Mouse (Mus musculus) heart, adult 8-10 months (tissue): ENCODE measurements at regions not wholly inside any gene's neighbourhood (a gene's known extent, or its start where the extent isn't known, plus 50 kb on each side); places are given as distances from the start of the nearest gene placed in this dataset.

Source experiments
- DNase-seq: peaks from one replicate; pipeline ENCODE4 v3.0.0; 2022; ENCODE audit warnings: low spot score

DNA sequence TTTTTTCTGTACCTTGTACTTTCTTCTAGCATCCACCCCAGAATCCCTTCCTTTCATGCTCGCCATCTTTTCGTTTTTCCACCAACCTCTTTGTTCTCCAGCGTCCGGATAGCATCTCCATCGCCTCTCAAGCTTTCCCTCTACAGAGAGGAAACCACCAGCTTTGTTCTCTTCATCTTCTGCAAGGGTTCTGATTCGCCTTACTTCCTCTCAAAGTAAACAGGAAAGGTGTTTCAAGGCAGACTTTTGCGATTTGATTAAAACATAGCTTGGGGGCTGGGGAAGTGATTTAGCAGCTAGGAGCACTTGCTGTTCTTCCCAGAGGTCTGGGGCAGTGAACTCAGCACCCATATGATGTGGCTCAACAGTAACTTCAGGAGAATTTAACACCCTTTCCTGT, 71.4 kb downstream of the Emp1 start:
- no peak for DNase-seq

DNA sequence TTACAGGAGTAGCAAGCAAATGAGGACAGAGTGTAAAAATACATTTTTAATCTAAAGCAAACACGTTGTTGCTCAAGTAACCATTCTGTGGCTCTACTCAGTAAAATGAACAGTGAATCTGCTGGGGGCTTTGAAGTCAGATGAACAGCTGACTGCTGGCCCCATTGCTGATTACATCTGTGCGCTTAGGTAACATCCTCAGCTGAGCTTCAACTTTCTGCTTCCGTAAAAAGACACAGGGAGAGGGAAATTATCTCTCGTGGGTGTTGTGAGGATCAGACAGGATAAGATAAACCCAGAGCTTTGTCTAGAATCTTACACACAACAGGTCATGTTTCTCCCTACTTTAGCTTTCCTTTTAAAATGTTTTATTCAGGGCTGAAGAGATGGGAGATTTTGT, 74.0 kb downstream of the Emp1 start:
- DNase-seq = no peak

DNA sequence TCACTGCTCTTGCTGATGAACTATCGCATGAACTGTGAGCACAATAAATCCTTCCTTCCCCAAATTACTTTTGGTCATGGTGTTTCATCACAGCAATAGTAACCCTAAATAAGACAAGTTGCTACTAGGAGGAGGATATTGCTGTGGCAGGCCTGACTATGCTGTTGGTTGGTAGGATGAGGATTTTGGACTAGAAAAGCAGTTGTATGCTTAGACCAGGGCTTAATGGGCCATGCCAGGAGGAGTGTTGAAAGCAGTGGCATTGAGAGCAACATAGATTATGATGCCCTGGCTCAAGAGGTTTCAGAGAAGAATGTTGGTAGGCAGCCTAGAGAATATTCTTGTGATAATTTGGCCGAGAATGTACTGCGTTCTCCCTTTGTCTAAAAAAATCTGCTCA, 75.9 kb downstream of the Emp1 start:
- DNase-seq = no peak

DNA sequence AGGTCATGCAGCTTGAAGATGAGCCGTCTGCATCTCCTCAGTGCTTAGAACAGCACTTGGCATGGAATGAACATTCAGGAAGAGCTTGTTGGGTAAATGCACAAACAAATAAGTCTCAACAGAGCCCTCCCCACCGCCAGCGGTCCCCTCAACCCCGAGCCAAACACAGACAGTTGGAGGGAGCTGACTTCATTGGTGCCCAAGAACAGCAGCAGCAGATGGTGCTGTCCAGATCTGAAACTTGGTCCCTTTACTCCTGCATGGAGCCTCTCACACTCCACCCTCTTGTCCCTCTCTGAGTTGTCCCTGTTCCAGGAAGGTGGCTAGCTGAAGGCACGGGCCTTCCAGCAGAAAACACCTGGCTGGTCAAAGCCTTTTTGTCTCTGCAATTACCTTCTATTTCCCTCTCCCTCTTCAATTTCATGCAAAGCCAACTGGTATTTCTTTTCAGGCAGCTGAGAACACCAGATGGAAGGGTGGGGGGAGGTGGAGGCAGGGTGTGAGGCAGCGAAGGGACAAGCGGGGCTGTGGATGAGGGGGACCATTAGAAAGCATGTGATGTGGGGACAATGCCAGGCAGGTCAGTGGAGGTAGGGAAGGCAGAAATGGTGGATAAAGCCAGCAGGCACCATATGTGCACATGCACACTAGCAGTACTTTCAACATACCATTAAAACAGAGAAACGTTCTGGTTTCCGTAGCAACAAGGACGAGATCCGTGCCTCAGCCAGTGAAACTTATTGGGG, 79.0 kb downstream of the Emp1 start:
- DNase-seq = no peak

DNA sequence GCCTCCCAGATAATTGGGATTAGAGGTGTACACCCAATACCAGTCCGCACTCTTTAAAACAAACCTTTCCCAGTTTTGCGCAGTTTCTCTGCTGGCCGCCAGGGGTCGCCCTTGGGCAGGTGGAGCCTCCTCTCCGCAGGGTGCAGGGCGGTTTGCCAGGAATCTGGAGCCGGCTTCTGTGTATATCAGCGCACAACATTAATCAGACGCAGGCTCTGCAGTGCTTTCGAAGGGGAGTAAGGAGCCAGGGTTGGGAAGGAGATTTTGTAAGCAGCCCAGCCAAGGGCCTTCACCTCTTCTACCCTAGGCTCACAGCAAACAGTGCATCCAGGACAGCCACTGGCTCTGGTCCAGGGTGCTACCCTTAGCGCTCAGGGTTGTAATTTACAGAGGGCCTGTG, 82.3 kb downstream of the Emp1 start:
- peak; percentile 76 for DNase-seq

DNA sequence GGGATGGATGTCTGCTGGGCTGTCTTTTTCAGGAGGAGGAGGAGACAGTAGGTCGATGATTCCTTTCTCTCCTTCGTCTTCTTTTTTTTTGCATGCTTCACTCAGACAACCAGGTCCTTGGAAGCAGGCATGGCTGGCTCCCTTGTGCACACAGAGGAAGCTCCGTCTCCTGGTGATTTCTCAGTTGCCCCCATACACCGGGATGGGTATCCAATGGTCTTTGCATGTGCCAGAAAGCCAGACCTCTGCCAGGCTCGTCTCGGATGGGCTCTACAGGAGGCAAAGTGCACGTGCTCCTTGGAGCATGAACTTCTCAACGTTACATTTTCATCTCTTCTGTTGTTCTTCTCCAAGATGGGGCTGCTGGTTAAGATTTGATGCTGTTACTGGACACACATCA, 82.7 kb downstream of the Emp1 start:
- DNase-seq = no peak

DNA sequence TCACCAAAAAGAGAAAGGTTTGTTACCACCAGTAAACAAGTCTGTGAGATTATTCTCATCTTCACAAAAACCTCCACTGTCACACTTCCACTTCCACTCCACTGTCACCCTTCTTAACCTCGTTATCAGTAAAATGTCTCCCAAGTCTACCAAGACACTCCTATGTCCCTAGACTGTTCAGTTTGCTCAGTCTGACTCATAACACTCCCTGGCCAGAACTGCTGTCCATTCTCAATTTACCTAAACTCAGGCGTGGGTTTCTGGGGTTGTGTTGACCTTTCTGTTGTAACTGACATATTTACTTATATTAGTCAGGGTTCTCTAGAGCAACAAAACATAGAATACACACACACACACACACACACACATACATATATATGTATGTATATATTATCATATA, 85.5 kb downstream of the Emp1 start:
- no peak for DNase-seq

DNA sequence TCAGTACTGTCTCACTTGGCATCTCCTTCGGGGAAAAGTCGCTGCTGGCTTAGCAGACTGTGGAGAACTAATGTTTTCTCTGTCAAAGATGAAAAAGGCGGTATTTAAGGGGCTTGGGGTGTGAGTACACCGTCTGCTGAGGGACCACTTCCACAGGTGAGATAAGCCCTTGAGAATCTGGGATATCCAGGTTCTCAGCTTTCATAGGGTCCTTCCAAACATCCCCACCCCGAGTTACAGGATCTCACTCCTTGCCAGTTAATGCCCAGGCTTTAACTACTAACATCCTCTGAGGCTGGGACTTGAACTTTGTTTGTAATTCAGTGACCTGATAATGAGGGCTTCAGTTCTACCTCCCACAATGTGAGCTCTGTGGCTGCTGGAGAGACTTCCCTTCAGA, 86.9 kb downstream of the Emp1 start:
- no peak for DNase-seq

DNA sequence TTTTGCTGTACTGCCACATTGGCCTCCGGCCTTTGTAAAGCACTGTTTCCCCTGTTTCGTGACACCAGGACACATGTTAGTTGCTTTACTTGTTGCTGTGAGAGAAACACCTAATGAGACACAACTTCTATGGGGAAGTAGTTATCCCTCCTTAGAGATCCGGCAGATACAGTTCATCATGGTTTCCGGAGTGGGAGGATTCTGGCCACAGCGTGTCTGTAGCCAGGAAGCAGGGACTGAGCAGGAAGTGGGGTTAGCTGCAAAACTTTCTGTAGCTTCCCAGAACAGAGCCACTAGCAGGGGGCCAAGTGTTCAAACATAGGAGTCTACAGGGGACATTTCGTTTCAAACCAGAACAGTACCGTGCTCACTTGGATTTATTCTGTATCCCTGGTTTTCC, 88.2 kb downstream of the Emp1 start:
- DNase-seq = no peak

DNA sequence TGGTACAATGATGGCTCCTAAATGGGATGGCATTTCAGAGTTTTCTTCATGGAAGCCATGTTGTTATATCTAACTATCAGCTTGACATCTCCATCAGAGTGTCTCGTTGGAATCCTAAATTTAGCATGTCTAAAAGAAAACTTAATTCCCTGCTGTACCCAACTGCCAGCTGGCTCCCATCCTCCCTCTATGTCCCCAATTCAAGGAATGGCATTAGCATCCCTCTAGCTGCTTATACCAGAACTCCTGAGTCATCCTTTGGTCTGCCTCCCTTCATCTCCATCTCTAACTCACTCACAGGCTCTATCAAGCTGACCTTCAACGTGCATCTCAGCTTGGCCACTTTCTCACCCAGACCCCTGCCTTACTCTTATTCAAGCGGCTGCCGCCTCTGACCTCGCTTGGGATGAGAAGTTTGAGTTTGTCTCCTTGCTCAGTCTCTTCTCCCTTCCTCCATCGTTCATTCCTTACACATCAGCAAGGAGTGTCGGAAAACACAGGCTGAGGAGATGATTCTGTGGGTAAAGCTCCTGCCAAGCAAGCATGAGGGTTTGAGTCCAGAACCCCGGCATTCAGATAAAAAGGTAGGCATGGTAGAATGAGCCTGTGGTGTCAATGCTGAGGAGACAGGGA, 88.9 kb downstream of the Emp1 start:
- DNase-seq = no peak

DNA sequence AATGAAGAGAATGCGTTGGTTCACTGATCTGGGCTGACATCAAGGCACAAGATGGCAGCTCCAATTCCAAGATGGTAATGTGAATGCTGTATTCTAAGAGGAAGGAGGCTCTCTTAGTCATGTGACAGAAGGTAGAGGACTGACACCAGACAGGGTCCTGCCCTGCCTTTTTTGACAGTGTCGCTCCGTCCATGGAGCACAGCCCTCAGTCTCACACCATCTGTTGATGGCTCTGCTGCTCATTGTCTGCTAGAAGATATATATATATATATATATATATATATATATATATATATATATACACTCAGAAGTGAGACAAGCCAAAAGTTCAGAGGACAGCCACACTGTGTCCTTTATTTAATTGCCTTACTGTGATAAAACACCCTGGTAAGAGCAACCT, 90.7 kb downstream of the Emp1 start:
- DNase-seq = no peak

DNA sequence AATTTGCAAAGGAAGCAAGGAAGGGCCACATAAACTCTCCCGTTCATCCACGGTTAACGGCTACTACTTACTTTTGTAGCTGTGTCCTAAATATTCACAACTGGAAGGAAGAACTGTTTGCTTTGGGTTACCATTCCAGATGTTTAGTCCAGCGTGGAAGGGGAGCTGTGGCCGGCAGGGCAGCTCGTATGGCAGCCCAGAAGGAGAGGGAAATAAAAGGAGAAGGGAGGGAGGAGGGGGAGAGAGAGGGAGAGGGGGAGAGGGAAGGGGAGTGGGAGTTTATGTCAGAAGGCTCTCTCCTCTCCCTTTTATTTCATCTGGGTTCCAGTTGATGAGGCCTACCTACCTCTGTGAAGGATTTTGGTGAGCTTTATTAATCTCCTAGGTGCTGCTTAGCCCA, 110.2 kb downstream of the Emp1 start:
- no peak for DNase-seq

DNA sequence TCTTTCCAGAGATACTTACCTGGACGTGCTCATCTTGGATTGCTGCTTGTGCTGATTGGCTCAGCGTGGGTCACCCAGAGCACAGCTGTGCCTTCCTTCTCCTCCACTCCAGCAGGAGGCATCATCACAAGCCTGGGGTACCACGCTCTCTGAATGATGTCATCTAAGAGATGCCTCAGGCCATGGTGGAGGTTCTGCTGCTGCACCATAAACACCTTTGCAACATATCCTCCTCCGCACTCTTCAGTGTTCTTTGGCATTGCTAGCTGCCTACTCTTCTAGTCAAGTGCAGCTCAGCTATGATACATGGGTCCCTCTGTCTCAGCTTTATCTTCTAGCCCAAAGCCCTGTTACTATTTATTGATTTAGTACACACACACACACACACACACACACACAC, 110.8 kb downstream of the Emp1 start:
- DNase-seq = no peak

DNA sequence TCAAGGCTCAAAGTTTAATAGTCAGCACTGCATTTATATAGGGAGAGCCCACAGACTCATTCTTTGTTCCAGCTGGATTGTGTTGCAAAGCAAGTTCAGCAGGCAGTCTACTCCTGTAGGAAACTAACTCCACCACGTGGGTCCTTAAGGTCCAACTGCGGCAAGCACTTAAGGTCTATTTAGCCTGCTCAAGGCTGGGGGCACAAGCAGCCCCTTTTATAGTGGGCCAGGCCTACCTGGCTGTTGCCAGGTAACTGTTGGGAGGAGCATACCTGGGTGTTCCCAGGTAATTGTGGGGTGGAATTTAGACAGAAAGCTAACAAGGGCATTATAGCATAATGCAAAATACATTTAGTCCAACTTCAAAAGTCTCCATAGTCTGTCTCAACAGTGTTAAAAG, 126.5 kb downstream of the Emp1 start:
- no peak for DNase-seq

DNA sequence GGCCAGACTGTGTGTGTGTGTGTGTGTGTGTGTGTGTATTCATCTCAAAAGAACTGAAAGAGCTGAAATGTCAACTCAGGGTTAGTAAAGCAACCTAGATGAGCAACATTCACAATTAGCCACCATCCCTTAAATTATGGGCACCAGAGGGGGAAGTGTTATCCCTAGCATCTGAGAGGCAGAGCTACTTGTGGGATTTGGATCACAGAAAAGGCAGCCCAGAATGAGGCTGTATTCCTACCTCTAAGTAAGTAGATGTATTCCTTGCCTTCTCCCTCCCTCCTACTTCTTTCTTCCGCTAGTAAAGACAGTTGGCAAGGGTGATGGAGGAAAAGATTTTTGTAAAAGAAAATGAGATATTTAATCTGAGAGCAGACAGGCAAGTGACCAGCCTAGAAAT, 131.6 kb downstream of the Emp1 start:
- no peak for DNase-seq

DNA sequence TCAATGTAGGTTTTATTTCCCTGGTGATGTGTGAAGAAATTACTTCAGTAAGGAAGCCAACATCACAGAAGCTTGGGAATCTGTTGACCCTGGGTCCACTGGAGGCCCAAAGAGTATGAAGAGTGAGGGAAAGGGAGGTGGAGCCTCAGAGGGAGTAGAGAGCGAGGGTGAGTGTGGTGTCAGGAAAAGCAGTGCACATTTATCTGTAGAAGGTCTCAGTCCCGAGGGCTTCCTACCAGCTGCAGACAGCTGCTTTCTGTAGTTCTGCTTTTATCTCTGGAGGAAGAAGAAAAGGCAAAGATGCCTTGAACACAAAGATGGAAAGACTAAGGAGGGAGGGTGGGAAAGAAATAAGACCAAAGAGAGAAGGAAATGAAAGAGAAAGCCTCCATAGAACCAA, 133.5 kb downstream of the Emp1 start:
- peak; percentile 46 for DNase-seq

DNA sequence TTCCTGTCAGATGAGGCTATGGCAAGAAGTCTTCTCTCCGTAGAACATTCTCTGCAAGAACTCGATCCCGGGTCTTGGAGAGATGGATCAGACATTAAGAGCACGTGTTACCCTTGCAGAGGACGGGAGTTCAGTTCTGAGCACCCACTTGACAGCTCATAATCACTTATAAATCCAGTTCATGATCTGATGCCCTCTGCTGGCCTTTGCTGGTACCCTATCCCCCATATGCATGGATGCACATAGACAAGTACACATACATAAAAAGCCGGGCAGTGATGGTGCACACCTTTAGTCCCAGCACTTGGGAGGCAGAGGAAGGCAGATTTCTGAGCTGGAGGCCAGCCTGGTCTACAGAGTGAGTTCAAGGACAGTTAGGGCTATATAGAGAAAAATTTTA, 136.2 kb downstream of the Emp1 start:
- no peak for DNase-seq

DNA sequence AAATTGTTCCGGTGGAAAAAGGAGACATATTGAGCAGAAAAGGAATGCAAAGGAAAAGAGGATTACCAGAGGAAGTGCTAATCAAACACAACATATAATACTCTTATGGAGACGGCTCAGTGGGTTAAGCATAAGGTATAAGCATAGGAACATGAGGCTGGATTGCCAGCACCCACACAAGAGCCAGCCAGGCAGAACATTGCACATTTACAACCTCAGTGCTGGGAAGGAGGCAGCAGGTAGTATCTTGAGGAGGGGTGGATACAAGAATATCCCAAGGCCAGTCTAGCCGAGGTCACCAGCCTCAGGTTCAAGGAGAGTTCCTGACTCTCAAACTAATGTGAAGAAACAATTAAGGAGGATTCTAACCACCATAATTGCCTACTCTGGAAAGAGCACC, 138.0 kb downstream of the Emp1 start:
- DNase-seq = no peak

DNA sequence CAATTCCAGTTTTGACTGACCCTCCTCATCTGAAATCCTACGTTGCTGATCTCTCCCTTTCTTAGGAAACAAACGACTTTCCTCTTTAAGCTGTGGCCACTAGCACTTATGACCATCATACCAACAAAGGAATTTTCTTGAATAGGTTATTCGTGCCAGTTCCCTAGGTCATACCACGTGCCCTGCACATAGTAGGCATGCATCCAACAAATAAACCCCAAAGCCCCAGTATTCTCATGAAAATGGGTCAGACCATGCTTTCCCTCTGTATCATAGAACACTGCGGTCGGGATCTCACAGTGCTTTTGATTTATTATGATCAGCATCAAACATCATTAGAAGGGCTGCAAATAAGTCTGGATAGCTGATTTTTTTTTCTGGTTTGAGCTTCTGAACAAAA, 139.4 kb downstream of the Emp1 start:
- DNase-seq = no peak

DNA sequence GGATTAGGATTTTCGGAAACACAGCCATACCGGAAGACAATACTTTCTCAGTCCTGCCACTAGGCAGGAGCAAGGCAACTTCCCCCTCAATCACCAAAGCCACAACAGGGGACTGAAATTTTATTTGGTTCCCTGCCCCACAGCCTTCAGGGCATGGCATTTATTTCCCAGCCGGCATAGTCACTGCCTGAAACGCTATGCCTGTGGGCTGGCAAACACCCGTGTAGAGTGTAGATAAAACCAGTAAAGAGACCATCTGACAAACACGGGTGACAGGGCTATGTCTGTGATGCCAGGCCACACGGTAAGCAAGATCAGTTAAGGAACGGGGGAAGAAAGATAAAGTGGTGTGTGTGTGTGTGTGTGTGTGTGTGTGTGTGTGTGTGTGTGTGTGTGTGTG, 140.1 kb downstream of the Emp1 start:
- DNase-seq = no peak

DNA sequence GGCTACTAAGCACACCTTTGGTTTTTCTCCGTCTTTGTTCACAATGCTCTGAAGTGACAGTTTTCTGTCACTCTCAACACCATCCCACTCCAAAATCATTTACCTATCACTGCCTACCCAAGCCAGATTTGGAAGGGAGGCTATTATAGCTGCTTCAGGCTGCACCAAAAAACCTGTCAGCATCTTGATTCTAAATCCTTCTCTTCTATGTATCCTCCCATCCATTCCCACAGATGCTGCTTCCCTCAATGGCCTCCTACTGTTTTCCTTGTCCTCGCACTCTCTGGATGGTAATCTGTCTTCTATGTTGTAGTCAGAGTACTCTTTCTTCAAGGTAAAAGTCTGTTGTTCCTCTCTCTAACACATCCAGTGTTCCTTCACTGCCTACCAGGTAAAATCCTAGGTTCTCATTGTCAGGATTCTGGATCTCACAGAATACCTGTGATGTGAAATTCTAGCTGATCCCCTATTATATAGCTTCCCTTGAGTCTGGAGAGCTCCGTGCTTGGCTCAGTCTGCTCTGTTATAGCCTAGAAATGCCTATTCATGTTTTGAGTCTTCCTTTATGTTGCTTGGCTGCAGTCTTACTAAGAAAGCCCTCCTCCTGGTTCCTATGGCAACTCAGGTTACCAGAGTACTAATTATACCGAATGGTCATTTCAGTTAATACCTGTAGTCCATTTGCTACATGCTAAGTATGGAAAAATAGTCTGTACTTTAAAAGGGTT, 156.5 kb downstream of the Emp1 start:
- DNase-seq = no peak

DNA sequence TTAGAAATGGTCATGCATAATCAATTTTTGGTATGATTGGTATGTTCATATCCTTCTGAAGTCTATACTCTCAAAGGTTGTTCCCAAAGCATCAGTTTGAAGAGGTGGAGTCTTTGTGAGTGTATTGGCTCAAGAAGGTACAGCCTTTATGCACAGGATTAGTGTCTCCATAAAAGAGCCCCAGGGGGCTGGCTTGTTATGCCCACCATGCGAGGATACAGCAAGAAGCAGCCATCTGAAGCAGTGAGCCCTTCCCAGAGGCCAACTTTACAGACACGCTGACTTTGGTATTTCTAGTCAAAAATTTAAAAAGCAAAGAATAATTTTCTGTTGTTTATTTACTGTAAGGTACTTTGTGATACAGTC, 157.1 kb downstream of the Emp1 start:
- DNase-seq = no peak

DNA sequence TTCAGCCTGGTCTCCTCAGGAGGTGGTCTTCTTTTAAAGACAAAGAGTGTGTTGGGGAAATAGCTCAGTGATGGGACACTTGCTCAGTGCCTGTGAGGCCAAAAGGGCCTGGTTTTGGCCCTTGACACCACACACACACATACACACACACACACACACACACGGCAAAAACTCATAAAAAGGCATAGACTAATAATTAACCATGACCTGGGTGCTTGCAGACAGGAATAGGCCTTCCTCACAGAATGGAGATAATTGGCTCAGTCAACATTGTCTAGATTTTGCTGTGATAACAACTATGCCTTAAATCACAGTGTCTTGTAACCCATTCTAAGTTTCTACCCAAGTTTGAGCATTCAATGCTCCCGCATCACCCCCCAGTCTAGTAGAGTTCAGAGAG, 158.5 kb downstream of the Emp1 start:
- no peak for DNase-seq
